Mouse (Mus musculus): ENCODE data around the gene Myo10. TPM values are rescaled to one million over a fixed set of nuclear protein-coding genes. Genes with fewer than 3 reads are reported as not detected.

The Myo10 gene
- polyA plus RNA-seq, 1 experiment, result 32.8 TPM

DNA sequence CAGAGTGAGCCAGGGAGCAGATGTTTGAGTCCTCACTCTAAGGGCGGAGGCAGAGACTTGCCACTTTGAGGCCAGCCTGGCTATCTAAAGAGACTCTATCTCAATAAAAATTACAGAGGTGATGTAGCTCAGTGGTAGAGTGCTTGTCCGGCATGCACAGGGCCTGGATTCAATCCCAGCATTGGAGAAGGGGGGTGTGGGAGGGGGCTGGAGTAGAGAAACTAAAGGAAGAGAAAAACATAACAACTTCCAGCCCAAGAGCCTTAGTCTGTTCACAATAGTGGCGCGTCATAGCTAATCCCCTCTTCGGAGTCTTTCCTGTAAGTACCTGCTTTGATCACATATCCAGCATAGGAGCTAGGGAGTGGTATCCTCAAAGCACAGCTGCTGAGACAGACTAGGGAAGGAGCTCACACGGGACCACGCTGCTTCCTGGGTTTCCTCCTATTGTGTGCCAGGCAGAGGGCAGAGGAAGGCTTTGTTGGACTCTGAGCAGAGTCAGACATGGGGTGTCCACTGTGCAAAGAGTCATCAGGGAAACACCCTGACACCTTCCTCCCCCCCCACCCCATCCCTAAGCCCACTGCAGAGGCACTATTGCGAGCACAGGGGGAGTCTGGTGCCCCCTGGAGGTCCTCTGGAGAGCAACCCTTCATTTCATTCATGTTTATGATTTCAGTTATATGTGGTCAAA is 169.5 kb downstream of the Myo10 start:
- TF ChIP-seq POLR2A (IDR thresholded peaks at IDR 0.05; ENCODE audit: extremely low read depth, insufficient read depth, low read length) (no peak), CTCF (IDR thresholded peaks at IDR 0.05; ENCODE audit: extremely low read depth, insufficient read depth, low read length) (peak; percentile 24; the same call in 1 of the 2 replicates)
- Histone ChIP-seq H3K4me3 (ENCODE audit: insufficient read depth, low read length) (no peak overlapping the region), H3K4me1 (ENCODE audit: control insufficient read depth, insufficient read depth, low read length) (no peaks in the 10 kb centered on the region), H3K27ac (ENCODE audit: insufficient read depth, low read length) (no peak overlapping the region)

DNA sequence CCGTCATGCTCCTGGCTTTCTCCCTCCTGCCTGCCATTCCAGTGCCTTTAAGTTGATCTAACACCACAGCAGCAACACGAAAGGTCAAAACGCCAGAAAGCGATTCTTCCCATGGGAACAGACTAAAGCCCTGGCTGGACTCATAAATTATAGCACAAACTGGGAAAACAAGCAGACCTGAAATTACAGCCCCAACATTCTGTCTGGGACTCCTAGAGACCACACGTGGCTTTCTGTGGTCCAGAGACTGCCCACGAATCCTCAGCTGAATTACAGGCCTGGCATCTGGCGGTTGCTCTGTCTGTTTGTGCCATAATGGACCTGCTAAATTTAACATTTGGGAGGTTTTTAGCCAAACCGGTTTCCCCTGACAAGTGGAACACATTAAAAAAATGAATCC is 171.8 kb downstream of the Myo10 start:
- Histone ChIP-seq H3K27ac (ENCODE audit: insufficient read depth, low read length) (no peak overlapping the region), H3K4me1 (ENCODE audit: control insufficient read depth, insufficient read depth, low read length) (no peaks in the 10 kb centered on the region), H3K4me3 (ENCODE audit: insufficient read depth, low read length) (no peak overlapping the region)
- no peak for TF ChIP-seq CTCF (IDR thresholded peaks at IDR 0.05; ENCODE audit: extremely low read depth, insufficient read depth, low read length)
- no peak for TF ChIP-seq POLR2A (IDR thresholded peaks at IDR 0.05; ENCODE audit: extremely low read depth, insufficient read depth, low read length)

DNA sequence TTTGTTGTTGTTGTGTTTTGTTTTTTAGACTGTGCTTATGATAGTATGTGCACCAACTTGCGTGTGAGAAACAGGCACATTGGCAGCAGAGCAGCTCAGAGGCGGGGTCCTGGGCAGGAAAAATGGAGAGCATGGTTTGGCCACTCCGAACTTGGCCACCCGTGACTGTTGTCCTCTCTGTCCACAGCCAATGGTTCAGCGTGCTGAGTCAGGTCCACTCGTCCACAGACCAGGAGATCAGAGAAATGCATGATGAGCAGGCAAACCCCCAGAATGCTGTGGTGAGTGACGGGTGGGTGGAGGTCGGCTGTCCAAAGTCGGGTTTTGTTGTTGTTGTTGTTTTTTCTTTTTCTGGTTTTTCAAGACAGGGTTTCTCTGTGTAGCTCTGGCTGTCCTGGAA is 173.2 kb downstream of the Myo10 start:
- no peak for TF ChIP-seq POLR2A (IDR thresholded peaks at IDR 0.05; ENCODE audit: extremely low read depth, insufficient read depth, low read length)
- TF ChIP-seq CTCF (IDR thresholded peaks at IDR 0.05; ENCODE audit: extremely low read depth, insufficient read depth, low read length), result no peak
- H3K4me1 ChIP-seq (ENCODE audit: control insufficient read depth, insufficient read depth, low read length), result no peaks in the 10 kb centered on the region
- H3K27ac ChIP-seq (ENCODE audit: insufficient read depth, low read length), result no peak overlapping the region
- H3K4me3 ChIP-seq (ENCODE audit: insufficient read depth, low read length), result no peak overlapping the region

DNA sequence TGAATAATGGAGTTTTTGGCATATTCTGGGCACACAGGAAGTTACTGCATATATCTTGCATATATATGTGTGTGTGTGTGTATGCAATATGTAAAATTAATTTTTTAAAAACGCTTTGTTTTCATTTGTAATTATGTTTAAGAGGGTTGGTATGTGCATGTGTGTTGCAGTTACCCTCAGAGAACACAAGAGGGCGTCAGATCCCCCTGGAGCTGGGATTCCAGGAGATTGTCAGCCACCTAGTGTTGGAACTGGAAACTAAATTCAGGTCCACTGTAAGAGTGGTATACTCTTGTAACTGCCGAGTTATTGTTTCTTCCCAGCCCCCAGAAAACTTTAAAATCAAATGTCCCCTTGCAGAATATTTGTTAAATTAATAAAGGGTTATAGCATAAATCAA is 174.0 kb downstream of the Myo10 start:
- peak; percentile 64 for TF ChIP-seq CTCF (IDR thresholded peaks at IDR 0.05; ENCODE audit: extremely low read depth, insufficient read depth, low read length)
- no peak for TF ChIP-seq POLR2A (IDR thresholded peaks at IDR 0.05; ENCODE audit: extremely low read depth, insufficient read depth, low read length)
- Histone ChIP-seq H3K4me1 (ENCODE audit: control insufficient read depth, insufficient read depth, low read length) (no peaks in the 10 kb centered on the region), H3K27ac (ENCODE audit: insufficient read depth, low read length) (no peak overlapping the region), H3K4me3 (ENCODE audit: insufficient read depth, low read length) (no peak overlapping the region)

DNA sequence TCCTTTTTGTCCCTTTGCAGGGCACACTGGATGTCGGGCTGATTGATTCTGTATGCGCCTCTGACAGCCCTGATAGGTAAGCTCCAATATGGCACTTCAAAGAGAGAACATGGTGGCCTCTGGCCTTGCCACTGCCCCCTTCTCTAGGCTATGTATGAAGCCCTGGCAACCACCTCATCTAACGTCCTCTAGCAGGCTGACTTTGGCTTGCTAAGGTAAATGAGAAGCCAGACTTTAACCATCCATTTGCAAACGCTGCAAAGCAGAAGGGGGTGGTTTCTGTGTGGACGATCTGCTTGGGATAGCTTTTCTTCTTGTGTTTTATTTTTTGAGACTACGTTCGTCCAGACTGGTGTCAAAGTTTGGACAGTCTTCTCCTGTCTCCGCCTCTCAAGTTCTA is 174.9 kb downstream of the Myo10 start:
- H3K27ac ChIP-seq (ENCODE audit: insufficient read depth, low read length), result no peak overlapping the region
- no peak overlapping the region for H3K4me3 ChIP-seq (ENCODE audit: insufficient read depth, low read length)
- no peaks in the 10 kb centered on the region for H3K4me1 ChIP-seq (ENCODE audit: control insufficient read depth, insufficient read depth, low read length)
- no peak for TF ChIP-seq POLR2A (IDR thresholded peaks at IDR 0.05; ENCODE audit: extremely low read depth, insufficient read depth, low read length)
- TF ChIP-seq CTCF (IDR thresholded peaks at IDR 0.05; ENCODE audit: extremely low read depth, insufficient read depth, low read length), result no peak

DNA sequence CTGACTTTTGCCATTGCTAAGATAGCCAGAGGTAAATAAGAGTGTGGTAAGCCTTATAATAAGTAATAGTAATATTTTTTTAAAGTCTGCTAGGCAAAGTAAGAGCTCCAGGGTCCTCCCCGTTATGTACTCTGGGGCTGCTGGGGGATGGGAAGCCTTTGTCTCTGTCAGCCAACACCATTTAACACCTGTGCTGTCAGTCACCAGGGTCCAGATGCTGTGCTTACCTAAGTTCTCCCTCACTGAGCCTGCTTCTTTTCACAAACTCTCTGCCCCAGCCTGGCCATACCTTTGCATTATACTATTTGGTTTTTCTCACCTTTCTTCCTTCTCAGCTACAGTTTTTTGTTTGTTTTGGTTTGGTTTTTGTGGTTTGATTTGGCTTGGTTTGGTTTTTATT is 175.6 kb downstream of the Myo10 start:
- H3K4me3 ChIP-seq (ENCODE audit: insufficient read depth, low read length), result no peak overlapping the region
- TF ChIP-seq POLR2A (IDR thresholded peaks at IDR 0.05; ENCODE audit: extremely low read depth, insufficient read depth, low read length), result no peak
- TF ChIP-seq CTCF (IDR thresholded peaks at IDR 0.05; ENCODE audit: extremely low read depth, insufficient read depth, low read length), result no peak
- H3K4me1 ChIP-seq (ENCODE audit: control insufficient read depth, insufficient read depth, low read length), result 0 out of 2 replicates have a peak, but pooled peaks cover 2% of the 10 kb centered on the region
- H3K27ac ChIP-seq (ENCODE audit: insufficient read depth, low read length), result no peak overlapping the region

DNA sequence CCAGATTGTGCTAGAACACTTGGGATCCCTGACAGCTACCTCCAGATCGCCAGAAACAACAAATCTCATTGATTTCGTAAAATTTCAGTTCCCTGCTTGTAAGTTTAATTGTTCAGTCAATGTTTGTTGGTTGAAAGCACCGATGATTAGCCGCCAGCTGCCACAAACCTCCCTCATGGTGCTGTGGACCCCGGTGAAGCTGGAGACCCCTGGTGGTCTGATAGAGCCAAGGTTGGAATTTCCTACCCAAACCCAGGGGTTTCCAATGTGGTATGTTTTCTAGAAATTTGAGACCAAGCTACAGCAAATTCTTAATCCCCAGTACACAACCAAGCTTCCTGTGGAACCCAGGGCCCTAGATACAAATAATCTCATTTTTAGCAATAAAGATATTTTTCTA is 179.4 kb downstream of the Myo10 start:
- TF ChIP-seq POLR2A (IDR thresholded peaks at IDR 0.05; ENCODE audit: extremely low read depth, insufficient read depth, low read length), result no peak
- TF ChIP-seq CTCF (IDR thresholded peaks at IDR 0.05; ENCODE audit: extremely low read depth, insufficient read depth, low read length), result no peak
- 0 out of 2 replicates have a peak, but pooled peaks cover 2% of the 10 kb centered on the region for H3K4me1 ChIP-seq (ENCODE audit: control insufficient read depth, insufficient read depth, low read length)
- H3K4me3 ChIP-seq (ENCODE audit: insufficient read depth, low read length), result no peak overlapping the region
- no peak overlapping the region for H3K27ac ChIP-seq (ENCODE audit: insufficient read depth, low read length)

DNA sequence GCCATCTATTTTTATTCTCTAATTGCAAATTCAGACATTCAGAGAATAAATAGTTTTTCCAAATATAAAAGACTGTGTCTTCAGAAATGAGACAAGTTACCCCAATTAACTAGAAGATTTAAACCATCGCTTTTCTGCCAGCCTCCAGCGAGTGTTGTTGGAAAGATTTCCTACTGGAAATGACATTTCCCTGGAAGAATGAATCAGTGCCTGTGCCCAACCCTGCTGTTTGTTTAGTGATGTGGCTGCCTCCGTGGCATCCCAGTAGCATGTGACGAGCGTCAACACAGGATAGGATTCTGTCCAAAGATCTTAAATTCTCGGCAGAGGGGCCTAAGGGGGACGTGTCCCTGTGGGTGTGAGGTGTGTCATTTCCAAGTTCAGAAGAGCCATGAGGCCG is 179.9 kb downstream of the Myo10 start:
- Histone ChIP-seq H3K27ac (ENCODE audit: insufficient read depth, low read length) (no peak overlapping the region), H3K4me3 (ENCODE audit: insufficient read depth, low read length) (no peak overlapping the region), H3K4me1 (ENCODE audit: control insufficient read depth, insufficient read depth, low read length) (0 out of 2 replicates have a peak, but pooled peaks cover 2% of the 10 kb centered on the region)
- TF ChIP-seq CTCF (IDR thresholded peaks at IDR 0.05; ENCODE audit: extremely low read depth, insufficient read depth, low read length), result no peak
- TF ChIP-seq POLR2A (IDR thresholded peaks at IDR 0.05; ENCODE audit: extremely low read depth, insufficient read depth, low read length), result no peak

DNA sequence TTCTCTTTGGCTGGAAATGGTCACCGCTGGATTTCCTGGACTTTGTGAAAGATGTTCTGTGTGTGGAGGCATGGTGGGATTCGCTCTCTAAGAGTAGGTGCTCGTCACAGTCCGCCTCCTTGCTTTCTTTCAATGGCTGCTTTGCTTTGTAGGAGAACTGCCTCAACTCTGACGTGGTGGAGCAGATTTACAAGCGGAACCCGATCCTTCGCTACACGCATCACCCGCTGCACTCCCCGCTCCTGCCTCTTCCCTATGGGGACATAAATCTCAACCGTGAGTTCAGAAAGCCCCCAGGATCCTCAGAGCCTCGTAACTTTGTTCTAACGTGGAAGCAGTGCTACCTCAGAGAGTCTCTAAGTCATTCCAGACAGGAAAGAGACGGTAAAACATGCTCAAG is 180.8 kb downstream of the Myo10 start:
- Histone ChIP-seq H3K4me3 (ENCODE audit: insufficient read depth, low read length) (no peak overlapping the region), H3K4me1 (ENCODE audit: control insufficient read depth, insufficient read depth, low read length) (0 out of 2 replicates have a peak, but pooled peaks cover 2% of the 10 kb centered on the region), H3K27ac (ENCODE audit: insufficient read depth, low read length) (no peak overlapping the region)
- TF ChIP-seq CTCF (IDR thresholded peaks at IDR 0.05; ENCODE audit: extremely low read depth, insufficient read depth, low read length), result no peak
- TF ChIP-seq POLR2A (IDR thresholded peaks at IDR 0.05; ENCODE audit: extremely low read depth, insufficient read depth, low read length), result no peak

All from cortical plate, adult 2 months (tissue).